Mouse (Mus musculus) intestine, postnatal 0 days (tissue): Measurements from ENCODE around the gene Prkcb. TPM values are rescaled to one million over a fixed set of nuclear protein-coding genes. Genes with fewer than 3 reads are reported as not detected.

Experiments used
- ATAC-seq: fragments of 200-750 bp; cut with Nextera tagmentation; 2 replicates; pipeline ENCODE4 v1.8.0; 2017; ENCODE audit warnings: mild to moderate bottlenecking, moderate TSS enrichment, moderate library complexity
- H3K27ac ChIP-seq: fragments of 300-500 bp; sonication (generic); 2 replicates; pipeline ENCODE4 v1.5.1; 2014; ENCODE audit warnings: mild to moderate bottlenecking, low read depth, low read length, moderate library complexity
- H3K27me3 ChIP-seq: fragments of 300-500 bp; sonication (generic); replicated peaks from 2 replicates; pipeline ENCODE4 v1.6.1; 2014; ENCODE audit warnings: low read length, mixed read lengths; ENCODE audit not compliant: control insufficient read depth, insufficient read depth
- H3K36me3 ChIP-seq: fragments of 300-500 bp; sonication (generic); 2 replicates; pipeline ENCODE4 v1.6.1; 2014; ENCODE audit warnings: mild to moderate bottlenecking, moderate library complexity; ENCODE audit not compliant: control insufficient read depth, insufficient read depth
- H3K4me1 ChIP-seq: fragments of 300-500 bp; sonication (generic); replicated peaks from 2 replicates; pipeline ENCODE4 v1.6.1; 2014; ENCODE audit warnings: antibody characterized with exemption, low read length, mixed read lengths; ENCODE audit not compliant: control insufficient read depth, insufficient read depth
- H3K4me2 ChIP-seq: fragments of 300-500 bp; sonication (generic); replicated peaks from 2 replicates; pipeline ENCODE4 v1.6.1; 2014; ENCODE audit warnings: low read depth, mild to moderate bottlenecking, moderate library complexity
- H3K4me3 ChIP-seq: fragments of 300-500 bp; sonication (generic); 2 replicates; pipeline ENCODE4 v1.5.1; 2014; ENCODE audit warnings: low read depth, low read length
- H3K9ac ChIP-seq: fragments of 300-500 bp; sonication (generic); 2 replicates; pipeline ENCODE4 v1.6.1; 2014; ENCODE audit warnings: mild to moderate bottlenecking, low read depth, low read length
- H3K9me3 ChIP-seq: fragments of 300-500 bp; sonication (generic); 2 replicates; pipeline ENCODE4 v1.6.1; 2016; ENCODE audit warnings: mixed run types; ENCODE audit not compliant: control insufficient read depth
- CTCF ChIP-seq: sonication (generic); IDR thresholded peaks from 2 replicates; pipeline ENCODE4 v1.5.1; 2016; ENCODE audit warnings: low read depth, mild to moderate bottlenecking, control low read depth, antibody characterized with exemption, moderate library complexity
- WGBS: fragments of 180-500 bp; shearing (Covaris S2); extraction: QIAGEN DNeasy Blood & Tissue Kit; methylation state at CpG from one replicate; pipeline ENCODE4 v1.1.7; 2014; 5-methylcytosine and 5-hydroxymethylcytosine counted together
- polyA plus RNA-seq: library from polyadenylated mRNA; unstranded; fragments of >200 nt; fragmentation: Nextera tagmentation; extraction: Ambion mirVana; gene quantifications from 2 replicates; pipeline ENCODE4 v1.2.1, GENCODE M21; 2015

The Prkcb gene
- polyA plus RNA-seq, 1 experiment from 2014 or later, result 4.7 TPM

- Histone ChIP-seq H3K4me2 (no peak overlapping the region), H3K36me3 (no peaks in the 10 kb centered on the region), H3K4me1 (no peaks in the 10 kb centered on the region), H3K9ac (no peak overlapping the region), H3K9me3 (no peaks in the 10 kb centered on the region), H3K27ac (no peak overlapping the region), H3K27me3 (no peaks in the 10 kb centered on the region), H3K4me3 (no peak overlapping the region)
- no peak for ATAC-seq
- TF ChIP-seq CTCF, result no peak
- WGBS, result 83% methylated on average over 1 of the region's 1 CpGs
Observed at GRCm38 (mm10) chr7:122565371-122565770, 276.8 kb downstream of the Prkcb start.

- no peak overlapping the region for H3K4me2 ChIP-seq
- H3K27ac ChIP-seq, result no peak overlapping the region
- no peaks in the 10 kb centered on the region for H3K36me3 ChIP-seq
- WGBS, result 31% methylated on average over 7 of the region's 7 CpGs
- H3K4me3 ChIP-seq, result no peak overlapping the region
- H3K4me1 ChIP-seq, result no peaks in the 10 kb centered on the region
- H3K27me3 ChIP-seq, result no peaks in the 10 kb centered on the region
- ATAC-seq, result no peak
- H3K9me3 ChIP-seq, result no peaks in the 10 kb centered on the region
- H3K9ac ChIP-seq, result no peak overlapping the region
- no peak for TF ChIP-seq CTCF
Observed at GRCm38 (mm10) chr7:122566011-122566410, 277.5 kb downstream of the Prkcb start.

DNA sequence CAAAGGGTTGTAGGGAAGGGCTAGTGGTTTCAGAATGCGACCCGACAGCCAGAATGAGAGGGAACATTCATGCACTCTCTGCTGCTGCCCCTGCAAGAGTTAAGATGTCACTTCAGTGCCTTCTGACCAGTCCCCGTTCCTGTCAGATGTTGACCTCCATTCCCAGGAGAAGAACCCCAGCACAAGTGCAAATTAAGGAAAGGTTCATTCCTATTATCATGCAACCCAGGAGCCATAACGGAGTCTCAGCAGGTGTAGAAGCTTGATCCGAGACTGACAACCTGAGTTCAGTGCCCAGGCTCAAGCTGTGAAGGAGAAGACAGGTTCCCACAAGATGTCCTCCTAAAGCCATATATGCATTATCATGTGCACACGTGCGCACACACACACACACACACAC, 280.2 kb downstream of the Prkcb start:
- no peak overlapping the region for H3K4me3 ChIP-seq
- H3K36me3 ChIP-seq, result no peaks in the 10 kb centered on the region
- ATAC-seq, result no peak
- H3K27me3 ChIP-seq, result no peaks in the 10 kb centered on the region
- H3K27ac ChIP-seq, result no peak overlapping the region
- H3K4me2 ChIP-seq, result no peak overlapping the region
- no peak overlapping the region for H3K9ac ChIP-seq
- WGBS, result 83% methylated on average over 7 of the region's 7 CpGs
- H3K9me3 ChIP-seq, result no peaks in the 10 kb centered on the region
- TF ChIP-seq CTCF, result no peak
- H3K4me1 ChIP-seq, result no peaks in the 10 kb centered on the region

DNA sequence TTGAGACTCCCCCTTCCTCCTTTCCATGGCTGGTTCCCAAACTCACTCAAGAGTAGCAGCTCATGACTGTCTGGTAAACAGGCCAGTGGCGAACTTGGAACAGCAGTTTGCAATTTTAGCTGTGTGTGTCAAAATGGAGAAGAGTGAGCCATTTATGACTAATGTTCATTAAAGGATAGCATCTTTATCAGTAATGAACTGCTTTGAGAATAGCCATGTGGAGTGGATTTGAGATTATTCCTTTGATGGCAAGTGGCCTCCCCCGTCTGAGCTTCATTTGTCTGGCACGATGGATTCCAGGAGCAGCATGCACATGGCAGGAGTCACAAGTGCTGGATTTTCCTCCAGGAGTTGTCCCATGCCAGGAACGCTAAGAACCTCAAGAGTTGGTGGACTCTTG, 281.9 kb downstream of the Prkcb start:
- Histone ChIP-seq H3K9ac (no peak overlapping the region), H3K4me2 (no peak overlapping the region), H3K4me1 (no peaks in the 10 kb centered on the region), H3K9me3 (no peaks in the 10 kb centered on the region), H3K27ac (no peak overlapping the region), H3K27me3 (no peaks in the 10 kb centered on the region), H3K4me3 (no peak overlapping the region), H3K36me3 (no peaks in the 10 kb centered on the region)
- ATAC-seq, result no peak
- 70% methylated on average over 4 of the region's 4 CpGs for WGBS
- TF ChIP-seq CTCF, result no peak

- no peaks in the 10 kb centered on the region for H3K36me3 ChIP-seq
- H3K9ac ChIP-seq, result no peak overlapping the region
- WGBS, result 84% methylated on average over 3 of the region's 3 CpGs
- H3K4me2 ChIP-seq, result no peak overlapping the region
- no peaks in the 10 kb centered on the region for H3K9me3 ChIP-seq
- H3K27me3 ChIP-seq, result no peaks in the 10 kb centered on the region
- no peak for ATAC-seq
- H3K4me1 ChIP-seq, result no peaks in the 10 kb centered on the region
- no peak overlapping the region for H3K27ac ChIP-seq
- TF ChIP-seq CTCF, result no peak
- no peak overlapping the region for H3K4me3 ChIP-seq
Observed at GRCm38 (mm10) chr7:122573101-122573635, 284.6 kb downstream of the Prkcb start.

- Histone ChIP-seq H3K9ac (no peak overlapping the region), H3K36me3 (no peaks in the 10 kb centered on the region), H3K9me3 (no peaks in the 10 kb centered on the region), H3K4me1 (no peaks in the 10 kb centered on the region), H3K4me3 (no peak overlapping the region), H3K27me3 (no peaks in the 10 kb centered on the region), H3K4me2 (no peak overlapping the region), H3K27ac (no peak overlapping the region)
- no peak for TF ChIP-seq CTCF
- WGBS, result 81% methylated on average over 7 of the region's 7 CpGs
- no peak for ATAC-seq
Observed at GRCm38 (mm10) chr7:122574418-122574817, 285.9 kb downstream of the Prkcb start.

DNA sequence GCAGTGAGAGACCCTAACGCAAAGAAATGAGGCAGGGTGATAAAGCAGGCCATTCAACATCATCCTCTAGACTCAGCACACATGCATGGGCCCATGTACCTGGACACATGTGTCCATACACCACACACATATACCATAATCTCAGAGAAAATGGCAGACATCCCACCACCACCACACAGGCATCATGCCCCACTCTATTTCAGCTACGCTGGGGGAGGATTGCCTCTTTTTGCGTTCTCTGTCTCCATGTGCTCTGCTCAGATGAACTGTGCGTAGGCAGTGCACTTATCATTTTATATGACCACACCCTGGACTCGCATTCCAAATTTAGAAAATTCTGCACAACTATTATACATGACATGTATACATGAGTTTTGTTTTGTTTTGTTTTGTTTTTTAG, 286.5 kb downstream of the Prkcb start:
- no peak overlapping the region for H3K9ac ChIP-seq
- no peak for ATAC-seq
- 76% methylated on average over 5 of the region's 5 CpGs for WGBS

More for the DNA sequence above, 286.5 kb downstream of the Prkcb start:
- no peaks in the 10 kb centered on the region for H3K9me3 ChIP-seq
- no peak overlapping the region for H3K27ac ChIP-seq
- no peak for TF ChIP-seq CTCF
- no peak overlapping the region for H3K4me2 ChIP-seq
- no peak overlapping the region for H3K4me3 ChIP-seq
- no peaks in the 10 kb centered on the region for H3K36me3 ChIP-seq
- no peaks in the 10 kb centered on the region for H3K27me3 ChIP-seq
- H3K4me1 ChIP-seq, result no peaks in the 10 kb centered on the region
